Mouse (Mus musculus): ENCODE measurements at regions not wholly inside any gene's neighbourhood (a gene's known extent, or its start where the extent isn't known, plus 50 kb on each side); places are given as distances from the start of the nearest gene placed in this dataset.

DNA sequence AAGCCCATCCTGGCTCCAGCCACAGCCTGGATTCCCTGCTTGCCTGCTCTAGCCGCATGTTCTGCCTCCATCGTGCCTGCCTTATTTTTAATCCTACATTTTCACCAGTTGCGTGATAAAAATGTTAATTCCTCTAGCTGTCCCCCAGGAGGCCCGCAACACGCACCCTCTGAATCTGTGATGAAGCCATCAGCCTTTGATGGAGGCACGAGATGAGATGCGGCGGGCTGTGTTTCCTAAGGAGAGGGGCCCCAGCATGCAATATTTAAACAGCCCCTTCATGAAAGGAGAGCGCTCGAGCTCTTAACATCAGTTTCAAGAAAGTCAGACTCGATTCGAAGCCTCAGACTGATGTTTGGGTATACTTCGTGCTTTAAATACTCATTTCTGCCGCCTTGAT, 76.3 kb downstream of the Nptx2 start:
- no peak for DNase-seq (ENCODE audit: low read depth, low spot score)

DNA sequence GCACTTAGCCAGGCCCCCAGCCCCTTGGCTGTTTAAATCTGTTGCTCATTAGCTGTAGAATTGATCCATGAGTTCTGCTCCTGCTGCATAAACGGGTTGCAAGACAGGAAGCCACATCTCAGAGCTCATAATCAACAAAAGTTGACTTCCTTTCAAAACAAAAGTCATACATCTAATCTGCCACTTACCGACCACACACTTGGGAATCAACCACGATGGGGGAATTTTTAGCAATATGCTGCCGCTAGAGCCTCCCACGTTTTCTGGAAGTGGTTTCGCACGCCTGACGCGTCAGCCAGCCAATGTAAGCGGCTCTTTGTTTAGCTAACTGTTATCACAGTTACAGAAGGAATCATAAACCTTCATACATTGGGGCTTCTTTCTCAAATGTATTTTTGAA, 77.7 kb downstream of the Nptx2 start:
- peak; percentile 86 for DNase-seq (ENCODE audit: low read depth, low spot score)

DNA sequence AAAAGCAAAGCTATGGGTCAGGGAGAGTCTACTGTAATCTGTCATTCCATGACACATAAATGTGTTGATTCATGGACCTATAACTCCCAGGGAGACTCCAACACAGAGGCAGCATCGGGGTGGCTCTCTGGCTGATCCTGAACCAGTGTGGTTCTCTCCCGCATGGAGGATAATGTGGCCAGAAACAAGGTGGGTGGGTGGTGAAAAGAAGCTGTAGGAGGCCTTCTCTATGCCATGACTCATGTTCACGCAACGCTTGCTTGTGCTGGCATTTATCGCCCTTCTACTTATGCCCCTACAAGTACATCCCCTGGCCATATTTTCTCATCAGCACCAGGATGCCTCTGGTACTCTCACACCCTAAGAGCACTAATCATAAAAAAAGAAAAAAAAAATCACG, 86.6 kb downstream of the Nptx2 start:
- no peak for DNase-seq (ENCODE audit: low read depth, low spot score)

DNA sequence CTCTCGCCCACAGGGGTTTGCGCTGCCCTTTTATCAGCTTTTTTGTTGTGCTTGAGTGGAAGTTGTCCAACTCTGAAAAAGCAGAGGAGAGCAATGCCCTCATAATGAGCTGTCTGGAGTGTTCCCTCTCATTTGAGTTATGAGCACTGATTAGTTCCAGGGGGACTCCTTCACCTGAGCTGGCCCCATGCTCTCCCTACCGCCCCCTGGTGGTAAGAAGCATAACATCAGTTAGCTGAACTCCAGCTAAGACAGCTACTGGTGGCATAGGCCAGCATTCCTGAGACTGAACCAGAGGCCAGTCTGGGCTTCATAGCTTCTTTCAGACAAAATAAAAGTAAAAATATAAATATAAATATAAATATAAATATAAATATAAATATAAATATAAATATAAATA, 92.9 kb downstream of the Nptx2 start:
- no peak for DNase-seq (ENCODE audit: low read depth, low spot score)

DNA sequence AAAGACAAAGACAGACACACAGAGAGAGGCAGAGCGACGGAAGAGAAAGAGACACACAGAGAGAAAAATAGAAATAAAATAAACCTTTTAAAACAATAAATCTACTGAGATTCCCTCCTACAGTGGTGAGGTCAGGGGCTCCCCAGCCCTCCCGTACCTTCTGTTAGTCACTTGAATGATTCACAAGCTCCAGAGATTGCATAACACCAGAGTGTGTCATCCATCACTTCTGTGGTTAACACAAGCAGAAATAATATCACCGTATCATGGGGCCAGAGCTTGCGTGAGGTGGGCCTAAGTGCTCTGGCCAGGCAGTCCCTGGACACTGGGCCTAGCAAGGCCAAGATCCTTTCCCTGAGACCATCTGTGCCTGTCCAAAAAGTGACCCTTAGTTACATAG, 93.9 kb downstream of the Nptx2 start:
- no peak for DNase-seq (ENCODE audit: low read depth, low spot score)

DNA sequence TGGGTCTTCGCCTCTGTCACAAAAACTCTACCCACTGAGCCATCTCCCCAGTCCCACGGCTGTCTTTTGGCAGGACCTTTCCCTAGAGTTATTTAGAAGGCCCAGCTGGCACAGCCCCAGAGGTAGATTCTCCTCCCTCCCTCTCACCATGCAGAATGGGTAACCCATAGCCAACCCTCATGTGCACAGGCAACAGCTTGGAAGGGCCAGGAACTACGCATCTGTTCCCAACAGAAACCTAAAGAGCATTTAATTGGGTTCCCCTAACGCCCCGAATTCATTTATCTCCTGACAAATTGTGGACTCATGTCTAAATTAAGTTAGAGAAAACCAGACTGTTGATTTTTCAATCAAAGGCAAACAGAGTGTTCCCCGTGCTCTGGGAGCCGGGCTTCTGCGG, 97.1 kb downstream of the Nptx2 start:
- no peak for DNase-seq (ENCODE audit: low read depth, low spot score)

DNA sequence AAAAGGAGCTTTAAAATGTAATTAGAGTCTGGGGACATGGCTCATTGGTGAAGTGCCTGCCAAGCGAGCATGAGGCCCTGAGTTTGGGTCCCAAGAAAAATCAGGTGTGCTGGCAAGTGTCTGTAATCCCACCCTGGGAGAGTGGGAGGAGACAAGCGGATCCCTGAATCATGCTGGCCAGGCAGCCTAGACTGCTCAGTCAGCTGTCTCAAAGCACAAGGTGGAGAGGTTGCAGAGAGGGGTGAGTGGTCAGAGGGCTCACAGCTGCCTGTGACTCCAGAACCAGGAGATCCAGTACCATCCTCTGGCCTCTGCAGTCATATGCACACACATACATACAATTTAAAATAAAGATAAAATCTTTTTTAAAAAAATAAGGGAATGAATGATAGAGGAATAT, 97.7 kb downstream of the Nptx2 start:
- DNase-seq (ENCODE audit: low read depth, low spot score): no peak

DNA sequence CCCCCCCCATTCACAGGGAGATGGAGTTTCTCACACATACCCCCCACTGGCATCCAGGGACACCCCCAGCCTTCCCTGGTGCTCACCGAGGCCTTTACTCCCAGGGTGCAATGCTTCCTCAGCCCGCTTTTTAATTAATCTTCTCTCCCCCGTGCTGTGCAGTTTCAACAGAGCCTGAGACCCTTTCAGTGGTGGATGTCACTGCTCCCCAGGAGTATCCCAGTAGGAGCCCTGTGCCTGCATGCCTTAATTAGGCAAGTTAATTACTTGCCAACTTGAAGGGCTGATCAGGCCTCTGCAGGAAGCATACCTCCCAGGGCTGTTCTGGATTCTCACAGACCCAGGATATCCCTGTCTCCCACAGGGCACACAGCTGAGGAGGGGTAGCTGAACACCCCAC, 99.7 kb downstream of the Nptx2 start:
- DNase-seq (ENCODE audit: low read depth, low spot score): no peak

DNA sequence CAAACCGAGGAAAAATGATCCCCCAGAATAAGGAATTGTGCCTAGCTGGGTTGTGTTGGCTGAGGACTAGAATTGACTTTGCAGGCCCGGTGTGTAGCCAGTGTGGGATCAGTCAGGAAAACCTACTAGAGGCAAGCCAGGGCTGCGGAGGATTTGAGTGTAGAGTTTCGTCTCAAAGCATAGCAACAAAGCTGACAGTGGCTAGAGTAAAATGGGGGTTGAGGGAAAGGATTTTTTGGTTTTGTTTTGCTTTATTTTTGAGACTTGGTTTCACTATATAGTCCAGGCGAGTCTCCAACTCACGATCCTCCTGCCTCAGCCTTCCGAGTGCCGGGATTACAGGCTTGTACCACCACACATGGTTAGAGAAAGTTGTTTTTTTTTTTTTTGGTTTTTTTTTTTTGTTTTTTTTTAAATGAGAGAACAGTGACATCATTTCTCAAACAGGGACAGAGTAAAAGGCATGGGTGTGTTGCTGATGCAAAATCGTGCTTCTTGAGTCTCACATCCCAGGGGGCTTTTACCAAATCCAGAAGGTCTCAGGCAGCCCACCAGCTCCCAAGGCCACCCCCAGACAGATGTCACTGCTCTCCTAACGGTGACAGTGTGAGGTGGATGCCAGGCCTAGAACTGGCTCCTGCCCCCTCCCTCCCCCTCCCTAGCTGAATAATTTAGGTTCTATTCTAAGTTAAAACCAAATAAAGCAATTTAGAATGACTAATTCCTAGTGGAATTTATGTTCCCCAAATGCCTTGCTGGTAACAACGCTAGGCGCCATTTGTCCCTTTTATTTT, 101.8 kb downstream of the Nptx2 start:
- peak; percentile 84 for DNase-seq (ENCODE audit: low read depth, low spot score)

DNA sequence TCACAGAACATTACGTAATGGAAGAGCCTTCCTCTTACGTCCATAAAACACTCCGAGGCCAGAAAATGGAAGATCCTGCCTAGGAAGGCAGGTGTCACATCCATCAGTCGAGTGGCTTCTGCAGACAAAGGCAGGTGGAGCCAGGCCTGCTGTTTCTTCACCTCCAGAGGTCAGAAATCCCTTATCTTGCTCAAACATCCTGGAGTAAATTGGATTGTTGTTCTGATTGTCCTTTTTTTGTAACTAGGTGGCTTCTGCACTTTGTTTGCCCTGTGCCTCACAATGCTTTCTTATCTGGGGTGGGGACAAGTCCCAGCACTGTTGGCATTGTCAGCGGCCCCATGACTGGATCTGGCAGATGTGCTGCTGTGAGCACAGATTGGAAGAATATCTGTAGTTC, 106.5 kb downstream of the Nptx2 start:
- no peak for DNase-seq (ENCODE audit: low read depth, low spot score)

DNA sequence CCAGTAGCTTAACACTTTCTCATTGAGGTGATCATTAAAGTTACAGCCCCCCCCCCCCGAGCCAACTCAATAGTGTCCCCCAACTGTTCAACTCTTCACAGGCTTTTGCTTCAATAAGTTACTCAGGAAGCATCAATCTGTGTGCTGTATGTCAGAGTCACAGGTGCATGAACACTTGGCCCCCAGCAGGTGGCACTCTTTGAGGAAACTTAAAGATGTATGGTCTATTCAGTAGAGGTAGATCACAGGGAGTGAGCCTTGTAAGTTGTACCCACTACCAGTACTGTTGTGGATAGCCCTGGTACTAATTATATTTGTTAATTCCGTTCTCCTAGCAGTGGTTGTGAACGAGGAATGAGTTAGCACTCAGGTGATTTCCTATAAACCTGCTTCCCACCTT, 99.6 kb downstream of the Tmem130 start:
- no peak for DNase-seq (ENCODE audit: low read depth, low spot score)

DNA sequence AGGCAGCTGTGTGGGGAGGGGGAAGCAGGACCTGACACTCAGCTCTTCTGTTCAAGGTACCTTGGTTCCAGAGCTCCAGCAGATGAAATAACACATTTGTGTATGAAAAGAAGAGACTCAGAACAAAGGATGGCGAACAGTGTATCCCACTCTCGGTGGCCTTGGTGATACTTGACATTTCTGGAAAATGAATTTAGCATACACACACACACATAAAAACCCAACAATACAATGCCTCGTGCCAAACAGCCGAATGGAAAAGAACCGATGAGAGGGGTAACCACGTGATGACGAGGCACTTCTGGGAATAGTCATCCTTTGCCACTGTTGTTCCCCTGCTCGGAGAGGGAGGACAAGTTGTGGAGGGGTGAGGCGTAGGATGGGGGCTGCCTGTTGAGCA, 97.6 kb downstream of the Tmem130 start:
- no peak for DNase-seq (ENCODE audit: low read depth, low spot score)

DNA sequence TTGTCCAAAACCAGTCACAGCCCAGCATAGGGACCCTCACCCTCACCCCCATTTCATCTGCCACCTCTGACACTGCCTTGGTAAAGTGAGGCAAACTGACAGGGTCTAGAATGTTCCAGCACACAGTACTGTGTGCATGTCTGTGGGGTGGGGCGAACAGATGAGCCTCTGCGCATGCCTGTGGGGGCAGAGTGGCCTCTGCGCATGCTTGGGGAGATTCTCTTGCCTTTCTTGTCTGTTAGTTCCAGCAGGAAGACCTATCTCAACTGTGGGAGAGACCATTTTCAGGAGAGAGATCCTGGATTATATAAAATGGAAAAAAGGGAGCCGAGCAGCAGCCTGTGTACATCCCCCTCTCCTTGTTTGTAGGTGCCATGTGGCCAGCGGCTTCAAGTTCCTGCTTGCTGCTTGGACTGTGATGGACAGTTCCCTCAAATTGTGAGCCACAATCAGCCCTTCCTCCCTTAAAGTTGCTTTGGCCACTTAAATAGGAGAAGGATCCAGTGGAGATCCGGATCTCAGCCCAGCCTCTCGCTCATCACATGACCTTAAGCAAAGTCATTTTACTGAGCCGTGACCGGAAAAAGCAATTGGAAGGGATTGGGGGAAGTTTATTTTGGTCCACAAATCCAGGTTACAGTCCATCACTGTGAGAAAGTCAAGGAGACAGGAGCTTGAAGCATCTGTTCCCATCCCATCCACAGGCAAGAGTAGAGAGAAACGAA, 96.9 kb downstream of the Tmem130 start:
- no peak for DNase-seq (ENCODE audit: low read depth, low spot score)

DNA sequence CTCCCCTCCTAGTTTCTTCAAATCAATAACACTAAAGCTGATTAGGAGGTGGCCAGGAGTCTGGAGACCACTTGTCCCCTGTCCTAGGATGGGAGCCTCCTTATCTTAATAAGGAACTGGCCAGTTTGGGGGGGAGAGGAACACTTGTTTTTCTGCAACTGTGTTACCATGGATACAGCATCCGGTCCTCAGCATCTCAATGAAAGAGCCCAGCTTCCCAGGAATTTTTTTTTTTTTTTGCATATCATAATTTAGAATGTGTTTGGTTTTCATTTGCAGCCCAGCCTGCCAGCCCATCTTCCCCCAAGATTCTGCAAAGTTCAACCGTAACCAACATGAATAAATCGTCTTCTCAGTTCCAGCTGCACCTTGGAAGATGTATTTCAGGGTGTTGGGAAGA, 93.6 kb downstream of the Tmem130 start:
- DNase-seq (ENCODE audit: low read depth, low spot score): peak; percentile 34

DNA sequence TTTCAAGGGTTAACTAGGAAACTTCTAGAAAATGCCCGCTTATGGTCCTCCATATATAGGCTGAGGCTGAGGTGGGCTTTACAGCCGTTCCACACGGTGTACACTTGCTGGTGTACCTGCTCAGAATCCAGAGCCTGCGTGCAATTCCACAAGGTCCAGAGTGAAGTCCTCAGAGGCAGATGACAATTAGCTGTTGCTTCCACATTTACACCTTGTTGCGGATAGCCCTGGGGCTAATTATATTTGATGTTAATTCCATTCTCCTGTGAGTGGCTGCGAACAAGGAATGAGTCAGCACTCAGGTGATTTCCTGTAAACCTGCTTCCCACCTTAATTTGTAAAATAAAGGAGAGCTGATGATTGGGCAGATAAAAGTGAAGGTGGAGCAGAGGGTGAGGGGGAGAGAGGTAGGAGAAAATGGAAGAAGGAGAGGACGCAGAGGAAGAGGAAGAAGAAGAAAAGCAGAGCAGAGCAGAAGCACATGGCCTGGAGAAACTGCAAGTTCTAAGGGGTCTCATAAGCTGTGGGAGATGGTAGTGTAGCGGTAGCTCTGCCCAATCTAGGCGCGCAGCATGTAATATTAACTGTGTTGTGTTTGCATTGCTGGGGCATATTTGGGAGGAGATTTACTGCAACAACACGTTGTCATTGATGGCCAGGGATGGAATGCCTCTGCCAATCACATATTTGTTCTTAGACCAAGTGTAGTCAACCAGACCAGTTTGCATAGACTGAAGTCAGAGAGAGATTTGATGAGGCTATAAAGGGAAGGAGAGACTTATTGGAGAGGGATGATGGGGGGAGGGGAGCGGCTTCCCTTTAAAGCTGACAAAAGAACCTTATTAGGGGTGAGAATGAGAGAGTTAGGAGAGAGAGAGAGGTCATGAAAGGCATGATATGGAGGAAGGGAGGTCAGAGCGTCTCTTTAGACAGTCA, 82.5 kb downstream of the Tmem130 start:
- no peak for DNase-seq (ENCODE audit: low read depth, low spot score)

DNA sequence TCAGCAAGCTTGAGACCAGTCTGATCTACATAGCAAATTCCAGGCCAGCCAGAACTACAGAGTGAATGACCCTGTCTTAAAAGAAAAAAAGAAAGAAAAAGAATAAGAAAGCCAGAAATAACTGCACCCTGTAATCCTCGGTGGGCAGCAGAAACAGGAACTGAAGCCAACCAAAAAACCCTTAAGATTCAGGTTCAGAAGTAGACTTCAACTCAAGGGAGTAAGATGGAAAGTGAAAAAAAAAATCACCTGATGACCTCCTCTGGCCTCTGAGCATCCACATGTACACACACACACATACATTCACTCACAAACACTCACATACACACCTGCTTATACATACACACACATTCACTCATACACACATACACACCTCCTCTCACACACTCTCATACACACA, 77.4 kb downstream of the Tmem130 start:
- DNase-seq (ENCODE audit: low read depth, low spot score): no peak
